Mouse (Mus musculus): ENCODE data around the gene Gm20458. TPM values are rescaled to one million over a fixed set of nuclear protein-coding genes. Genes with fewer than 3 reads are reported as not detected.

Gene Gm20458
- polyA plus RNA-seq, 1 experiment: not detected

- H3K4me3 ChIP-seq (ENCODE audit: insufficient read depth, low read depth, low read length): no peak overlapping the region
- TF ChIP-seq CTCF (IDR thresholded peaks at IDR 0.05; ENCODE audit: insufficient read depth, low read depth, low read length) (no peak), POLR2A (IDR thresholded peaks at IDR 0.05; ENCODE audit: insufficient read depth, low read depth, low read length) (no peak)
- H3K4me1 ChIP-seq (ENCODE audit: control insufficient read depth, insufficient read depth, low read length): peaks cover 9% of the 10 kb centered on the region
- no peak overlapping the region for H3K27ac ChIP-seq (ENCODE audit: insufficient read depth, low read depth, low read length)
- 49% methylated on average over 10 of the region's 10 CpGs for WGBS
Measured at GRCm38 (mm10) chr2:164454846-164455245, 5.9 kb upstream of the Gm20458 start.

DNA sequence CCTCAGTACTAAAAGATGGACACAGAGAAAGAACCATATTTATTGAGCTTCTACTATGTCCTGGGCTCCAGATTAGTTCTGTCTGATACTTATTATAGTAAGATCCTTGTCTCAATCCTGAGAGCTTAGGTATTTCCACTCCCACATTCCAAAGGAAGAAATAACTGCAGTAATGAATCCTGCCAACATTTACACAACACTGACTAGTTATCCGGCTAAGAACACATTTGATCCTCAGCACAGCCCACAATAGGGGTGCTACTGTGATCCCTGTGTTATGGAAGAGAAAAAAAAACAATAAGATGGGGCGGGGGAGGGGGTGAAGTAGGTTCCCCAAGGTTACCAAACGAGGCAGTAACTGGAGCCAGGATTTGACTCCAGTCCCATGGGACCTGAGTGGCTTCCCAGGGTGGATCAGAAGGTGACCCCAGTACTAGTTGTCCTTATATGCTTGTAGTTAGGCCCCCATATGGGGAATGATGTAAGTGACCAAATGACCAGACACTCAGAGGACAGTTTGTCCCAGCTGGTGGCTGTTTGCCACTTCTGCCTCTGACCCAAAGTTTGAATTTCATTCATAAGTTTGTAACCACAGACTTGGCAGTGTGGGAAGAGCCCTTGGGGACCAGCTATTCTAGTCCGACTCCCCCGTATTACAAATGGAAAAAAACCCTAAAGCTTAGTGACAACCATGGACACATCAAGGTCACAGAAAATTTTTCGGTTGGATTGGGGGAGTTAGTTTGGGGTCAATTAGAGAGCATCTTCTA is 5.2 kb upstream of the Gm20458 start:
- no peak overlapping the region for H3K27ac ChIP-seq (ENCODE audit: insufficient read depth, low read depth, low read length)
- TF ChIP-seq CTCF (IDR thresholded peaks at IDR 0.05; ENCODE audit: insufficient read depth, low read depth, low read length): no peak
- no peak for TF ChIP-seq POLR2A (IDR thresholded peaks at IDR 0.05; ENCODE audit: insufficient read depth, low read depth, low read length)

DNA sequence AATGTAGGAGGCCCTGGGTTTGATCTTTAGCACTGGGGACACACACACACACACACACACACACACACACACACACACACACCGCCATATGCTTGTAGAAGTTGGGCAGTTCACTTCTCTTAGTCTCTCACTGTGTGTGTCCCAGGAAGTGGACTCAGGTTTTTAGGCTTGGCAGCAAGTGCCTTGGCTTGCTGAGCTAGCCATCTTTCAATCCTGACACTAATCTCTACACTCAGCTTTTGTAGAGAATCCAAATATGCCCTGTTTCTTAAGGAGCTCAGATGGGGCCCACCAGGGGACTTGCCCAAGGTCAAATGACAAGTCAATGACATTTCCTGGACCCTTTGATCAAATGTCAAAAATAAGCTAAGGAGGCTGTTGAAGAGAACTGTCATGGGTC is 4.4 kb upstream of the Gm20458 start:
- TF ChIP-seq CTCF (IDR thresholded peaks at IDR 0.05; ENCODE audit: insufficient read depth, low read depth, low read length) (no peak), POLR2A (IDR thresholded peaks at IDR 0.05; ENCODE audit: insufficient read depth, low read depth, low read length) (no peak)
- H3K27ac ChIP-seq (ENCODE audit: insufficient read depth, low read depth, low read length): peak overlapping the region; percentile 69; the same call in 1 of the 2 replicates
- peaks cover 9% of the 10 kb centered on the region for H3K4me1 ChIP-seq (ENCODE audit: control insufficient read depth, insufficient read depth, low read length)
- WGBS: 86% methylated on average over 1 of the region's 1 CpGs
- no peak overlapping the region for H3K4me3 ChIP-seq (ENCODE audit: insufficient read depth, low read depth, low read length)

More for the DNA sequence above, 5.2 kb upstream of the Gm20458 start:
- 73% methylated on average over 6 of the region's 6 CpGs for WGBS
- Histone ChIP-seq H3K4me3 (ENCODE audit: insufficient read depth, low read depth, low read length) (no peak overlapping the region), H3K4me1 (ENCODE audit: control insufficient read depth, insufficient read depth, low read length) (peaks cover 9% of the 10 kb centered on the region)

GRCm38 (mm10) chr2:164456864-164457300 is 3.9 kb upstream of the Gm20458 start, which contains the start of gene Sys1:
Gene Sys1 (plus strand): TSS chr2:164456964.
- no peak for TF ChIP-seq POLR2A (IDR thresholded peaks at IDR 0.05; ENCODE audit: insufficient read depth, low read depth, low read length)
- no peak for TF ChIP-seq CTCF (IDR thresholded peaks at IDR 0.05; ENCODE audit: insufficient read depth, low read depth, low read length)
- 4% methylated on average over 7 of the region's 7 CpGs for WGBS
- H3K27ac ChIP-seq (ENCODE audit: insufficient read depth, low read depth, low read length): peak within 1 kb of the TSS; percentile 69
- H3K4me1 ChIP-seq (ENCODE audit: control insufficient read depth, insufficient read depth, low read length): peaks cover 9% of the 10 kb centered on the region
- H3K4me3 ChIP-seq (ENCODE audit: insufficient read depth, low read depth, low read length): peak within 1 kb of the TSS; percentile 55

- 51% methylated on average over 7 of the region's 7 CpGs for WGBS
- no peak for TF ChIP-seq CTCF (IDR thresholded peaks at IDR 0.05; ENCODE audit: insufficient read depth, low read depth, low read length)
- TF ChIP-seq POLR2A (IDR thresholded peaks at IDR 0.05; ENCODE audit: insufficient read depth, low read depth, low read length): no peak
- Histone ChIP-seq H3K4me3 (ENCODE audit: insufficient read depth, low read depth, low read length) (no peak overlapping the region), H3K4me1 (ENCODE audit: control insufficient read depth, insufficient read depth, low read length) (peaks cover 13% of the 10 kb centered on the region), H3K27ac (ENCODE audit: insufficient read depth, low read depth, low read length) (no peak overlapping the region)
Measured at GRCm38 (mm10) chr2:164457942-164458341, 2.8 kb upstream of the Gm20458 start.

DNA sequence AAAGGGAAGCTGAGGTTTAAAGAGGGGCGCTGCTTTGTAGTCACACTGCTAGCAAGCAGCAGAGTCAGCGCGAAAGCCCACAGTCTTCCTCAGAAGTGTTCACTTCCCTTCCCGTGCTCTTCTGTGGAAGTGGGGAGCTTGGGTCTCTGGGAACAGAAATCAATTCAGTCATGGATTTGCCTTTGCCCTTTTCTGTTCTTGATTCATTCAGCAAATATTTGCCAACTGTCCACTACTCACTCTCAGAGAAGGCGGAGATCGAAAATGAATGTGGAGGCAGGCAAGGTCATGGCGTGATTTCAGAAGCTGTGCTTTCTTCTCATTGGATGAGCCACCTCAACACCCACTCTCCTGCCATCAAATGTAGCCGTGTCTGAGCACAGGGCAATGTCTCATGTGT is 2.2 kb upstream of the Gm20458 start:
- H3K27ac ChIP-seq (ENCODE audit: insufficient read depth, low read depth, low read length): no peak overlapping the region
- H3K4me1 ChIP-seq (ENCODE audit: control insufficient read depth, insufficient read depth, low read length): peaks cover 15% of the 10 kb centered on the region
- WGBS: 87% methylated on average over 8 of the region's 8 CpGs
- TF ChIP-seq POLR2A (IDR thresholded peaks at IDR 0.05; ENCODE audit: insufficient read depth, low read depth, low read length): no peak
- no peak for TF ChIP-seq CTCF (IDR thresholded peaks at IDR 0.05; ENCODE audit: insufficient read depth, low read depth, low read length)
- H3K4me3 ChIP-seq (ENCODE audit: insufficient read depth, low read depth, low read length): no peak overlapping the region

DNA sequence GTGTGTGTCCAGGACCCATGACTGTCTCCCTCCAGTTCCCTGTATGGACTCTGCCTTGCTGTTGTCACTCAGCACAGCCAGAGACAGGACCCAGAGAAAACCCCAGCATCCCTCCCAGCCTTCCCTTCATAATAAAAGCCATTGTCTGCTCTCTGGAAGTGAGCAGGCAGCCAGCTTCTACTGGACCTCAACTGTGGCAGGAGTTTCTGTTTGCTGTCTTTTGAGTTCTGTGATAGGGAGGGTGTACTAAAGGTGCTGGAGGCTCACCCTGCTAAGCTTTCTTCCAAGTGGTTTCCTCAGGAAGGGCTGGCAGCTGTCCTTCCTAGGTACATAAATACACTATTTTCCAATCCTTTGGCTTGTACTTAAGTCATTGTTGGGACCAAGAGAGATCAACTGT is 4.4 kb downstream of the Gm20458 start:
- no peak for TF ChIP-seq CTCF (IDR thresholded peaks at IDR 0.05; ENCODE audit: insufficient read depth, low read depth, low read length)
- TF ChIP-seq POLR2A (IDR thresholded peaks at IDR 0.05; ENCODE audit: insufficient read depth, low read depth, low read length): no peak
- no peak overlapping the region for H3K27ac ChIP-seq (ENCODE audit: insufficient read depth, low read depth, low read length)
- peaks cover 6% of the 10 kb centered on the region; the same call in 1 of the 2 replicates for H3K4me1 ChIP-seq (ENCODE audit: control insufficient read depth, insufficient read depth, low read length)
- H3K4me3 ChIP-seq (ENCODE audit: insufficient read depth, low read depth, low read length): no peak overlapping the region

- TF ChIP-seq CTCF (IDR thresholded peaks at IDR 0.05; ENCODE audit: insufficient read depth, low read depth, low read length) (no peak), POLR2A (IDR thresholded peaks at IDR 0.05; ENCODE audit: insufficient read depth, low read depth, low read length) (no peak)
- peaks cover 6% of the 10 kb centered on the region; the same call in 1 of the 2 replicates for H3K4me1 ChIP-seq (ENCODE audit: control insufficient read depth, insufficient read depth, low read length)
- H3K4me3 ChIP-seq (ENCODE audit: insufficient read depth, low read depth, low read length): no peak overlapping the region
- 86% methylated on average over 5 of the region's 5 CpGs for WGBS
- no peak overlapping the region for H3K27ac ChIP-seq (ENCODE audit: insufficient read depth, low read depth, low read length)
Measured at GRCm38 (mm10) chr2:164466787-164467186, 6.0 kb downstream of the Gm20458 start.

DNA sequence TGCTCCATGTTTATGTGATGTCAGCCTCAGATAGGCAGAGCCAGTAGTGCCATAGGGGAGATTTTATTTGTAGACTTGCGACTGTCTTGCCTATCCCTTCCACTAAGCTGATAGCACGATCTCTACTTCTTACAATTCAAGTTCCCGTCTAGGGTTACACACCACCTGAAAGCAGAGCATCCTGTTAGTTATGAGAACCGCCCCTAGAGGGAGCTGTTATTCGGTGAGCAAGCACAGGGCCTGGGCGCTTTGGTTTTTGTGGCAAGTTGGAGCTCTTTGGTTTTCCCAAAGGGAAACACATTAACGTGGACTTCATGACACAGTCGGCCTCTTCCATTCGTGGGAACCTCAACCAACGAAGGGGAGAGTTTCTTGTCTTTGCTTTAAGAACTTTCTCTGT is 9.5 kb downstream of the Gm20458 start:
- WGBS: 33% methylated on average over 10 of the region's 10 CpGs
- Histone ChIP-seq H3K4me1 (ENCODE audit: control insufficient read depth, insufficient read depth, low read length) (no peaks in the 10 kb centered on the region), H3K27ac (ENCODE audit: insufficient read depth, low read depth, low read length) (no peak overlapping the region), H3K4me3 (ENCODE audit: insufficient read depth, low read depth, low read length) (no peak overlapping the region)
- TF ChIP-seq POLR2A (IDR thresholded peaks at IDR 0.05; ENCODE audit: insufficient read depth, low read depth, low read length): no peak
- TF ChIP-seq CTCF (IDR thresholded peaks at IDR 0.05; ENCODE audit: insufficient read depth, low read depth, low read length): no peak

Measured in olfactory bulb, adult 2 months (tissue).